Mouse (Mus musculus): ENCODE measurements at regions not wholly inside any gene's neighbourhood (a gene's known extent, or its start where the extent isn't known, plus 50 kb on each side); places are given as distances from the start of the nearest gene placed in this dataset.

DNA sequence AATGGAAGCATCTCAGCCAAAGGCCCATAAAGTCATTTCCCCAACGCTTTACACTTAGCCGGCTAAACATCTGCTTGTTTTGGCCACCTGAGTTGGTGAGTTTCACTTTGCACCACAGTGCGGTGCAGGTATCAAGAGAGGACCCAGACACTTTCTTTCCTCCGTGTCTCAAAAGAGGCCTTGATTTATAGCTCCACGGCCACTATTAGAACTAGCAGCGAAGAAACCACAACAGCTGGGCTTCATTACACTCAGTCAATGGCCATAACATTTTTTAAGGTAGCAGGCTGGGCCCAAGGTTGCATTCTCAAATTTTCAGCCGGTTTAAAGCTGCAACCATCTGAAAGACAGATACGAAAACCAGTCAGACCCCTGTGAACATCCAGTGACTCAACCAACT is 103.4 kb downstream of the Mreg start:
- H3K4me1 ChIP-seq (ENCODE audit: control insufficient read depth, insufficient read depth, low read length): no peaks in the 10 kb centered on the region
- WGBS: 95% methylated on average over 8 of the region's 8 CpGs
- H3K4me2 ChIP-seq (ENCODE audit: low read length): no peak overlapping the region
- H3K27ac ChIP-seq (ENCODE audit: low read length): no peak overlapping the region
- no peak overlapping the region for H3K9ac ChIP-seq (ENCODE audit: low read depth, low read length)
- H3K4me3 ChIP-seq (ENCODE audit: low read depth, low read length): no peak overlapping the region
- ATAC-seq: no peak
- H3K36me3 ChIP-seq (ENCODE audit: control insufficient read depth, insufficient read depth, low read length): no peaks in the 10 kb centered on the region
- no peaks in the 10 kb centered on the region for H3K9me3 ChIP-seq (replicated peaks; ENCODE audit: control insufficient read depth, low read length, poor library complexity, severe bottlenecking)
- H3K27me3 ChIP-seq (ENCODE audit: control insufficient read depth, insufficient read depth, low read depth, low read length): no peaks in the 10 kb centered on the region

GRCm38 (mm10) chr1:72107125-72107524 is 105.0 kb downstream of the Mreg start:
- WGBS: 94% methylated on average over 7 of the region's 7 CpGs
- Histone ChIP-seq H3K4me3 (ENCODE audit: low read depth, low read length) (no peak overlapping the region), H3K27me3 (ENCODE audit: control insufficient read depth, insufficient read depth, low read depth, low read length) (no peaks in the 10 kb centered on the region), H3K4me2 (ENCODE audit: low read length) (no peak overlapping the region), H3K4me1 (ENCODE audit: control insufficient read depth, insufficient read depth, low read length) (no peaks in the 10 kb centered on the region), H3K36me3 (ENCODE audit: control insufficient read depth, insufficient read depth, low read length) (no peaks in the 10 kb centered on the region), H3K9ac (ENCODE audit: low read depth, low read length) (no peak overlapping the region), H3K27ac (ENCODE audit: low read length) (no peak overlapping the region), H3K9me3 (replicated peaks; ENCODE audit: control insufficient read depth, low read length, poor library complexity, severe bottlenecking) (no peaks in the 10 kb centered on the region)
- no peak for ATAC-seq

DNA sequence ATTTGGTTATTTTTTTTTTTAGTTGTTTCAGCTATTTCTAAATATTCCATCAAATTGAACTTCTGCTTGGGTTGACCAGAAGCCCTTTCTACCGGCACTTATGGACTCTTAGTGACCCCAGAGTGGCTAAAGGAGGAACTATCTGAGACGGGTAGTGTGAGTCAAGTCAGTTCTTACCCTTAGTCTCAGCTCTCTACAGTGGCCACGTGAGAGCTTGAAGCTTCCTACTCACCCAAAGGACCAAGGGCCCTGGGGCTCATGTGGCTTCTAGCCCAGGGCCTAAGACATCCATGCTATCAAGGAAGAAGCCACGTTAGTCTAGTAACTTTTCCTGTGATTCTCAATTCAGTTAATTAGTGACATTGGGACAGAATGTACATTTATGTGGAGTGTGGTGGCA is 105.5 kb downstream of the Mreg start:
- H3K36me3 ChIP-seq (ENCODE audit: control insufficient read depth, insufficient read depth, low read length): no peaks in the 10 kb centered on the region
- H3K27ac ChIP-seq (ENCODE audit: low read length): no peak overlapping the region
- WGBS: 88% methylated on average over 4 of the region's 4 CpGs
- no peaks in the 10 kb centered on the region for H3K4me1 ChIP-seq (ENCODE audit: control insufficient read depth, insufficient read depth, low read length)
- no peaks in the 10 kb centered on the region for H3K9me3 ChIP-seq (replicated peaks; ENCODE audit: control insufficient read depth, low read length, poor library complexity, severe bottlenecking)
- no peak overlapping the region for H3K9ac ChIP-seq (ENCODE audit: low read depth, low read length)
- H3K27me3 ChIP-seq (ENCODE audit: control insufficient read depth, insufficient read depth, low read depth, low read length): no peaks in the 10 kb centered on the region
- no peak for ATAC-seq
- no peak overlapping the region for H3K4me3 ChIP-seq (ENCODE audit: low read depth, low read length)
- H3K4me2 ChIP-seq (ENCODE audit: low read length): no peak overlapping the region

- H3K4me2 ChIP-seq (ENCODE audit: low read length): no peak overlapping the region
- no peak for ATAC-seq
- WGBS: 91% methylated on average over 5 of the region's 5 CpGs
Measured at GRCm38 (mm10) chr1:72105435-72106057, 106.6 kb downstream of the Mreg start.

GRCm38 (mm10) chr1:72103962-72104361 is 108.1 kb downstream of the Mreg start:
- Histone ChIP-seq H3K9ac (ENCODE audit: low read depth, low read length) (no peak overlapping the region), H3K4me3 (ENCODE audit: low read depth, low read length) (no peak overlapping the region), H3K27ac (ENCODE audit: low read length) (no peak overlapping the region), H3K27me3 (ENCODE audit: control insufficient read depth, insufficient read depth, low read depth, low read length) (no peaks in the 10 kb centered on the region), H3K36me3 (ENCODE audit: control insufficient read depth, insufficient read depth, low read length) (no peaks in the 10 kb centered on the region), H3K9me3 (replicated peaks; ENCODE audit: control insufficient read depth, low read length, poor library complexity, severe bottlenecking) (no peaks in the 10 kb centered on the region), H3K4me1 (ENCODE audit: control insufficient read depth, insufficient read depth, low read length) (no peaks in the 10 kb centered on the region), H3K4me2 (ENCODE audit: low read length) (no peak overlapping the region)
- 79% methylated on average over 6 of the region's 6 CpGs for WGBS
- ATAC-seq: no peak

More at GRCm38 (mm10) chr1:72105435-72106057, 106.6 kb downstream of the Mreg start:
- no peak overlapping the region for H3K27ac ChIP-seq (ENCODE audit: low read length)
- no peaks in the 10 kb centered on the region for H3K4me1 ChIP-seq (ENCODE audit: control insufficient read depth, insufficient read depth, low read length)
- no peaks in the 10 kb centered on the region for H3K9me3 ChIP-seq (replicated peaks; ENCODE audit: control insufficient read depth, low read length, poor library complexity, severe bottlenecking)
- no peaks in the 10 kb centered on the region for H3K36me3 ChIP-seq (ENCODE audit: control insufficient read depth, insufficient read depth, low read length)
- H3K9ac ChIP-seq (ENCODE audit: low read depth, low read length): no peak overlapping the region
- no peaks in the 10 kb centered on the region for H3K27me3 ChIP-seq (ENCODE audit: control insufficient read depth, insufficient read depth, low read depth, low read length)
- H3K4me3 ChIP-seq (ENCODE audit: low read depth, low read length): no peak overlapping the region

GRCm38 (mm10) chr1:72103387-72103786 is 108.7 kb downstream of the Mreg start:
- Histone ChIP-seq H3K9ac (ENCODE audit: low read depth, low read length) (no peak overlapping the region), H3K27me3 (ENCODE audit: control insufficient read depth, insufficient read depth, low read depth, low read length) (no peaks in the 10 kb centered on the region), H3K36me3 (ENCODE audit: control insufficient read depth, insufficient read depth, low read length) (no peaks in the 10 kb centered on the region), H3K27ac (ENCODE audit: low read length) (no peak overlapping the region), H3K4me3 (ENCODE audit: low read depth, low read length) (no peak overlapping the region), H3K9me3 (replicated peaks; ENCODE audit: control insufficient read depth, low read length, poor library complexity, severe bottlenecking) (no peaks in the 10 kb centered on the region), H3K4me2 (ENCODE audit: low read length) (no peak overlapping the region), H3K4me1 (ENCODE audit: control insufficient read depth, insufficient read depth, low read length) (no peaks in the 10 kb centered on the region)
- WGBS: 94% methylated on average over 6 of the region's 6 CpGs
- no peak for ATAC-seq

DNA sequence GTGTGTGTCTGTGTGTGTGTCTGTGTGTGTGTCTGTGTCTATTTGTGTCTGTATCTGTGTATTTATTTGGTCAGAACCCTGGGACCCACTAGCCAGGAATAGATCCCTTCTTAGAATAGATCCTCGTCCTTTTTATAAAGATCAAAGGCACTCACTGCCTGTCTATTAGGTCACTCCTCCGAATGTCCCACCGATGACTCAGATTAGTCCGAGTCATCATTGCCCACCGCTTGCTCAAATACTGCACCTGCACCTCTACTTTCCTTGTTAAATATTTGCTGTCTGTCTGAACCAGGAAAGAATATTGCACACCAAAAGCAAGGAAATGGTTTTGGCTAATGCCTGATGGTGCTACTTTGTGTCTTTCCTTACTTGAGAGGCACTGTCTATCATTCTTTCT is 112.7 kb downstream of the Mreg start:
- H3K9me3 ChIP-seq (replicated peaks; ENCODE audit: control insufficient read depth, low read length, poor library complexity, severe bottlenecking): no peaks in the 10 kb centered on the region
- H3K36me3 ChIP-seq (ENCODE audit: control insufficient read depth, insufficient read depth, low read length): no peaks in the 10 kb centered on the region
- H3K4me2 ChIP-seq (ENCODE audit: low read length): no peak overlapping the region
- WGBS: 70% methylated on average over 5 of the region's 5 CpGs
- H3K9ac ChIP-seq (ENCODE audit: low read depth, low read length): no peak overlapping the region
- ATAC-seq: no peak
- H3K4me3 ChIP-seq (ENCODE audit: low read depth, low read length): no peak overlapping the region
- no peaks in the 10 kb centered on the region for H3K27me3 ChIP-seq (ENCODE audit: control insufficient read depth, insufficient read depth, low read depth, low read length)
- no peak overlapping the region for H3K27ac ChIP-seq (ENCODE audit: low read length)
- H3K4me1 ChIP-seq (ENCODE audit: control insufficient read depth, insufficient read depth, low read length): no peaks in the 10 kb centered on the region

GRCm38 (mm10) chr1:72091344-72091743 is 120.8 kb downstream of the Mreg start:
- no peak overlapping the region for H3K4me2 ChIP-seq (ENCODE audit: low read length)
- no peak overlapping the region for H3K4me3 ChIP-seq (ENCODE audit: low read depth, low read length)
- no peak overlapping the region for H3K9ac ChIP-seq (ENCODE audit: low read depth, low read length)
- WGBS: 83% methylated on average over 2 of the region's 2 CpGs
- H3K27me3 ChIP-seq (ENCODE audit: control insufficient read depth, insufficient read depth, low read depth, low read length): no peaks in the 10 kb centered on the region
- no peaks in the 10 kb centered on the region for H3K4me1 ChIP-seq (ENCODE audit: control insufficient read depth, insufficient read depth, low read length)
- H3K36me3 ChIP-seq (ENCODE audit: control insufficient read depth, insufficient read depth, low read length): no peaks in the 10 kb centered on the region
- no peaks in the 10 kb centered on the region for H3K9me3 ChIP-seq (replicated peaks; ENCODE audit: control insufficient read depth, low read length, poor library complexity, severe bottlenecking)
- H3K27ac ChIP-seq (ENCODE audit: low read length): no peak overlapping the region
- ATAC-seq: no peak

DNA sequence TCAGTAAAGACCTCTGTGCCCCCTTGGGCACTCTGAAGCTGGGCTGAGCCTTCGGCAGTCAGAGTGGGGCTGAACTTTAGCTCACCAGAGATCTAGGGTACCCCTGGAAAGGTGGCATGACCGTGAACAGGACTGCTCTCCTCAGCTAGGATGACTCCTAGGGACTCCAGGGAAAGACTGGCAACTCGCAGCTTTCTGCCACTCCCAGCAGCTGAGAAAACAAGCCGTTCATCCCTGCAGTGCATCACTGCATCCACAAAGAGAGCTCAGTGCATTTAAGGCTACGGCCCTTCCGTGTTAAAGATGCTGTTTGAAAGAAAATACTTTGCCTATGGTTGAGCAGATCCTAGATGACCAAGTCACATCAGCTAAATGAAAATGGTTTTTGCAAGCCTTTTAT is 126.4 kb downstream of the Mreg start:
- Histone ChIP-seq H3K27ac (ENCODE audit: low read length) (no peak overlapping the region), H3K9me3 (replicated peaks; ENCODE audit: control insufficient read depth, low read length, poor library complexity, severe bottlenecking) (no peaks in the 10 kb centered on the region), H3K27me3 (ENCODE audit: control insufficient read depth, insufficient read depth, low read depth, low read length) (no peaks in the 10 kb centered on the region), H3K4me2 (ENCODE audit: low read length) (no peak overlapping the region), H3K9ac (ENCODE audit: low read depth, low read length) (no peak overlapping the region), H3K36me3 (ENCODE audit: control insufficient read depth, insufficient read depth, low read length) (no peaks in the 10 kb centered on the region), H3K4me1 (ENCODE audit: control insufficient read depth, insufficient read depth, low read length) (no peaks in the 10 kb centered on the region), H3K4me3 (ENCODE audit: low read depth, low read length) (no peak overlapping the region)
- 54% methylated on average over 6 of the region's 6 CpGs for WGBS
- no peak for ATAC-seq
